Comparison of ENCODE assay signal across 20 mouse cellular contexts in genomic region chr5:101157416-101157815, GRCm38 (mm10).
DNase-seq lines count a peak whose midpoint lies in the region; ATAC-seq and TF ChIP-seq lines count a peak whose summit lies in the region.
"Had no signal": no experiment of that assay in that cellular context is flagged by ENCODE, and none has a peak within 500 bp of the region (broad histone marks: within the 10 kb centered on the region; RNA-seq: fewer than 3 reads in every experiment).

No protein-coding gene starts in this region.

- 0 out of 2 replicates have a peak, but pooled peaks cover 1% of the 10 kb centered on the region for H3K27me3 ChIP-seq in kidney, adult 2 months (replicated peaks; ENCODE audit: control insufficient read depth, insufficient read depth, low read length)
- no peaks in the 10 kb centered on the region for H3K27me3 ChIP-seq in Patski
- H3K27me3 ChIP-seq: embryonic facial prominence, embryonic 13.5 days; midbrain, embryonic 12.5 days; neural tube, embryonic 12.5 days had no signal

- no peak for ATAC-seq in Patski
- ATAC-seq: forebrain, embryonic 16.5 days; hindbrain, embryonic 16.5 days; lung, postnatal 0 days had no signal

- no peak overlapping the region for H3K4me3 ChIP-seq in kidney, adult 2 months (ENCODE audit: insufficient read depth, low read depth, low read length)
- H3K4me3 ChIP-seq: embryonic facial prominence, embryonic 13.5 days; midbrain, embryonic 12.5 days; neural tube, embryonic 12.5 days had no signal

- TF ChIP-seq POLR2A in kidney, adult 2 months (IDR thresholded peaks at IDR 0.05; ENCODE audit: low read depth, low read length) = no peak

- no peak overlapping the region for H3K27ac ChIP-seq in kidney, adult 2 months (ENCODE audit: insufficient read depth, low read depth, low read length)
- H3K27ac ChIP-seq: embryonic facial prominence, embryonic 13.5 days; liver, embryonic 14.5 days; midbrain, embryonic 12.5 days; neural tube, embryonic 12.5 days had no signal

- in situ Hi-C loops in Patski (cut with MboI; ENCODE audit: low pct_unique_long_range_greater_than_20kb) = no loop called here

- no peaks in the 10 kb centered on the region for H3K4me1 ChIP-seq in kidney, adult 2 months (ENCODE audit: control insufficient read depth, insufficient read depth, low read length)
- H3K4me1 ChIP-seq: embryonic facial prominence, embryonic 13.5 days; neural tube, embryonic 12.5 days had no signal

- POLR2A ChIA-PET in Patski (lab: Charles Lee) = no interaction called here

- no peak for DNase-seq in kidney, adult 2 months
- DNase-seq in kidney, postnatal 4 days = no peak
- peak; percentile 27 for DNase-seq in 3T3-L1 (ENCODE audit: low read depth, low spot score)
- peak; percentile 19 to 21 for DNase-seq in B cell, adult 2 months
- DNase-seq in Patski (ENCODE audit: low read depth, low spot score) = no peak
- DNase-seq in cerebellum, postnatal 10 days = no peak
- DNase-seq in urinary bladder, postnatal 36 days (ENCODE audit: low spot score in 2 of 2) = no peak
- DNase-seq: adrenal gland, postnatal 10 days; cerebellum, adult 11 months; cerebellum, postnatal 14 days; heart, adult 18-20 months; kidney, adult 9 months; thymus, postnatal 36 days had no signal

- 73% methylated on average over 1 of the region's 1 CpGs for WGBS in kidney, adult 2 months

- 0 out of 2 replicates have a peak, but pooled peaks have one; percentile 11 for TF ChIP-seq CTCF in kidney, adult 2 months (conservative IDR thresholded peaks at IDR 0.05; ENCODE audit: insufficient read depth, insufficient read length, low read depth, low read length)
- peak; percentile 47 for TF ChIP-seq CTCF in Patski (IDR thresholded peaks at IDR 0.05)

- no peaks in the 10 kb centered on the region for H3K36me3 ChIP-seq in kidney, adult 2 months (ENCODE audit: control insufficient read depth, insufficient read depth, low read length)
- H3K36me3 ChIP-seq: embryonic facial prominence, embryonic 13.5 days; midbrain, embryonic 12.5 days; neural tube, embryonic 12.5 days had no signal

- CTCF ChIA-PET in Patski (lab: Charles Lee) = no interaction called here

Comparison
In these comparisons a context has a peak if more than half of its experiments do, and no peak if none do; other contexts are left out.
1. DNase-seq: peak in 3T3-L1 (single experiment) and B cell, adult 2 months (2 of 2); none in kidney, adult 2 months (single experiment), kidney, postnatal 4 days (0 of 2), Patski (single experiment), cerebellum, postnatal 10 days (0 of 2) and urinary bladder, postnatal 36 days (0 of 2).